Mouse (Mus musculus) heart, embryonic 14.5 days (tissue): ENCODE data around the gene Ccdc60. TPM values are rescaled to one million over a fixed set of nuclear protein-coding genes. Genes with fewer than 3 reads are reported as not detected.
A peak's percentile ranks its signal among the peaks of the same experiment; 100 is the strongest.

Experiments used
- ATAC-seq: fragments of 200-750 bp; cut with Nextera tagmentation; 2 replicates; pipeline ENCODE4 v1.8.0; 2017; ENCODE audit warnings: low read depth, moderate TSS enrichment; ENCODE audit not compliant: insufficient number of reproducible peaks, insufficient read depth, low FRiP score
- H3K27ac ChIP-seq, 2 experiments: fragments of 200-500 bp in 1 of 2; fragments of 300-500 bp in 1 of 2; sonication (generic) in 1 of 2; replicated peaks in 1 of 2; 2 replicates each; pipeline ENCODE4 v1.5.1; 2012 to 2014; ENCODE audit warnings: low read depth in 2 of 2, low read length in 2 of 2, control low read depth in 1 of 2, mild to moderate bottlenecking in 1 of 2, mixed read lengths in 1 of 2; ENCODE audit not compliant: control insufficient read depth in 1 of 2, insufficient read depth in 1 of 2
- H3K27me3 ChIP-seq: fragments of 300-500 bp; sonication (generic); 2 replicates; pipeline ENCODE4 v1.6.1; 2014; ENCODE audit warnings: mild to moderate bottlenecking, low read length, control low read depth; ENCODE audit not compliant: control insufficient read depth, insufficient read depth
- H3K36me3 ChIP-seq: fragments of 300-500 bp; sonication (generic); 2 replicates; pipeline ENCODE4 v1.6.1; 2014; ENCODE audit warnings: mild to moderate bottlenecking, control low read depth, low read length, mixed read lengths; ENCODE audit not compliant: control insufficient read depth, insufficient read depth
- H3K4me1 ChIP-seq, 2 experiments: fragments of 200-500 bp in 1 of 2; fragments of 300-500 bp in 1 of 2; sonication (generic) in 1 of 2; 2 replicates each; pipeline ENCODE4 v1.6.1; 2012 to 2014; ENCODE audit warnings: low read length in 2 of 2, control low read depth in 1 of 2, mixed read lengths in 1 of 2; ENCODE audit not compliant: control insufficient read depth in 2 of 2, insufficient read depth in 2 of 2
- H3K4me2 ChIP-seq: fragments of 300-500 bp; sonication (generic); 2 replicates; pipeline ENCODE4 v1.6.1; 2014; ENCODE audit warnings: mild to moderate bottlenecking, low read length
- H3K4me3 ChIP-seq, 2 experiments: fragments of 200-500 bp in 1 of 2; fragments of 300-500 bp in 1 of 2; sonication (generic) in 1 of 2; 2 replicates each; pipeline ENCODE4 v1.5.1; 2012 to 2014; ENCODE audit warnings: low read length in 2 of 2, mild to moderate bottlenecking in 2 of 2, control low read depth in 1 of 2, low read depth in 1 of 2, moderate library complexity in 1 of 2; ENCODE audit not compliant: control insufficient read depth in 1 of 2, insufficient read depth in 1 of 2
- H3K9ac ChIP-seq: fragments of 300-500 bp; sonication (generic); 2 replicates; pipeline ENCODE4 v1.6.1; 2014; ENCODE audit warnings: mild to moderate bottlenecking, low read length
- H3K9me3 ChIP-seq: fragments of 300-500 bp; sonication (generic); 2 replicates; pipeline ENCODE4 v1.6.1; 2016; ENCODE audit warnings: low read length, control low read depth; ENCODE audit not compliant: control insufficient read depth
- WGBS: fragments of 180-500 bp; shearing (Covaris S2); extraction: QIAGEN DNeasy Blood & Tissue Kit; methylation state at CpG from one replicate; pipeline ENCODE4 v1.1.7; 2014; 5-methylcytosine and 5-hydroxymethylcytosine counted together
- polyA plus RNA-seq: library from polyadenylated mRNA; unstranded; fragments of >200 nt; fragmentation: Nextera tagmentation; extraction: Ambion mirVana; gene quantifications from 2 replicates; pipeline ENCODE4 v1.2.1, GENCODE M21; 2014

Ccdc60 gene
- polyA plus RNA-seq, result 0.44 and 0.66 TPM in 2 replicates

DNA sequence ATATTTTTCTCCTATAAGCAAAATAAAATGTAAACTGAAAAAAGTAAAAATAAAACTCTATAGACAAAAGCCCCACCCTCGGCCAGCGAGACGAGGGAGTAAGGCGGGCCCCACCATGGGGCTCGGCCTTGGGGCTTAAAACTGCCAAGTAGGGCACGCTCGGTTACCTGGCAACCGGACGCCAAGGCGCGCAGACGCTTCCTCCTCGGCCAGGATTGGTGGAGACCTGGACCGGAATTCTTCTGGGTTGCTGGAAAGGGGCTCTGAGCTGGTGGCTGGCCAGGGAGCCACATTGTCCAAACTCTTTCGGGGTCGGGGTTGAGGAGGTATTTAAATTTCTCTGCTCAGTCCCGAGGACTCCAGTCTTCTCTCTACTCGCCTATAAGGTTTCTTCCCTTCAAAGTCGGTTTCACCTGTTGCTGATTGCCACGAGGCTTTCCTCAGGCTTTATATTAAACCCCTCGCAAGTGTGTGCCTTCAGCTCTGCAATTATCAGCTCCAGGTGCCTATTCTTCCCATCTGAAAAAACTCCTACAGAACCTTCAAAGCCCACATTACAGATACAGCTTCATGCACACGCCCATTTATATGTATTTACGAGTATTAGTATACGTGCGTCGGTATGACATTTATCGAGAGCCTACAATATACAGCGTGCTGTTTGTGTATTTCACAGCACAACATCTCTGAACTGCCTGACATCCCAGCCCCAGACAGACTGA, at the start of gene Ccdc60:
Gene Ccdc60 (minus strand): TSS at position 137 of the 722 bp plus-strand sequence.
- Histone ChIP-seq H3K9me3 (no peaks in the 10 kb centered on the region), H3K4me2 (peak within 1 kb of the TSS; percentile 66), H3K36me3 (no peaks in the 10 kb centered on the region), H3K9ac (no peak within 1 kb of the TSS), H3K27me3 (no peaks in the 10 kb centered on the region), H3K4me1 (peaks cover 9 to 12% of the 10 kb centered on the region in 2 experiments), H3K4me3 (peak within 1 kb of the TSS; percentile 10 to 25; a peak in 3 of 4 replicates), H3K27ac (0 out of 4 replicates have a peak within 1 kb of the TSS, but pooled peaks of 1 of the 2 experiments have one; percentile 6)
- ATAC-seq, result peak; percentile 68; the same call in 1 of the 2 replicates
- 8% methylated on average over 28 of the region's 28 CpGs for WGBS

DNA sequence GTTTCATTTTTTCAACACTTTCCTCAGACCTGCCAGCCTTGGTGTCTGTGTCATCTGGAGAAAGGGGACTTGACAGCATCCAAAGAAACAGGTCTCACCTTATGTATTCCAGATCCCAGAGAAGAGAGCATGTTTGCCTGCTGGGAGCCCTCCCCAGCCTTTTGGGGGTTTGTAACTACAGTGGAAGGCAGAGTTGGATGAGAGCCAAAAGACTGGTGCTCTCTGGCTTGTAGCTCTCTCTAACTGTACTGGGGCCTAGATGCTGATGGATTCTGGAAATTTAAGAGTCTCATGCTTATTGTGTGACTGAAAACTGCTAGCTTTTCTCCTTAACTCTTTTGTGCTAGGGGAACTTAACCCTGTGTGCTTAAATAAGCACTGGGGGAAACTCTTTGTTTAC, 47.4 kb upstream of the Ccdc60 start:
- H3K27ac ChIP-seq, result no peak overlapping the region
- no peaks in the 10 kb centered on the region for H3K36me3 ChIP-seq
- H3K9me3 ChIP-seq, result no peaks in the 10 kb centered on the region
- ATAC-seq, result no peak
- no peak overlapping the region for H3K4me2 ChIP-seq
- H3K4me1 ChIP-seq, result no peaks in the 10 kb centered on the region; a peak in 1 of 4 replicates
- no peak overlapping the region for H3K4me3 ChIP-seq
- H3K27me3 ChIP-seq, result no peaks in the 10 kb centered on the region
- no peak overlapping the region for H3K9ac ChIP-seq

DNA sequence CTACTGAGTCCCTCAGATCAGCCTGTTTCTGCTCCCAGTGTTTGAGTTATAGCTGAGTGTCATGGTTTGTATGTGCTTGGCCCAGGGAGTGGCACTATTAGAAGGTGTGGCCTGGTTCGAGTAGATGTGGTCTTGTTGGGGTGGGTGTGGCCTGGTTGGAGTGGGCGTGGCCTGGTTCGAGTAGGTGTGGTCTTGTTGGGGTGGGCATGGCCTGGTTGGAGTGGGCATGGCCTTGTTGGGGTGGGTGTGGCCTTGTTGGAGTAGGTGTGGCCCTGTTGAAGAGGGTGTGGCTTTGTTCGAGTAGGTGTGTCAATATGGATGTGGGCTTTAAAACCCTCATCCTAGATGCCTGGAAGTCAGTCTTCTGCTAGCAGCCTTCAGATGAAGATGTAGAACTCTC, 40.1 kb upstream of the Ccdc60 start:
- WGBS, result 81% methylated on average over 4 of the region's 4 CpGs
- Histone ChIP-seq H3K36me3 (no peaks in the 10 kb centered on the region), H3K27ac (no peak overlapping the region), H3K9me3 (no peaks in the 10 kb centered on the region), H3K27me3 (no peaks in the 10 kb centered on the region), H3K4me3 (no peak overlapping the region), H3K9ac (no peak overlapping the region), H3K4me1 (no peaks in the 10 kb centered on the region), H3K4me2 (no peak overlapping the region)
- ATAC-seq, result no peak

DNA sequence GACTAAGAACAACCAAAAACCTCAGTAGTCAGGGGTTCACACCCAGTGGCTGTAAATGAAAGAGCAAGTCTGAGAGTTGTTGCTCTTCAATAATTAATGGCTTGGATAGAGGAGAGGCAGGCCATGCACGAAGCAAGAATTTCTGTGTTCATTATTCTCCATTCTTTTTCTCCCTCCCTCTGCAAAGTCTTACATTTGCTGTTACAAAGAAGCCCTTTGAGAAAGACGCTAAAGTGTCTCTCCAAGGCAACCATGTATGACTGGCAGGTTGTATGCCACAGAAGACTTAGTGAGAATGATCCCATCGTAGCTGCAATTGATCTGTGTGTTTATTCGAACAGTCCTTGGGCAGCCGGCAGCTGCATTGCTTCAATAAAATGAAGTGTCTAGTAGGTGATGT, 34.6 kb upstream of the Ccdc60 start:
- Histone ChIP-seq H3K4me3 (no peak overlapping the region), H3K4me2 (no peak overlapping the region), H3K27me3 (peaks cover 3% of the 10 kb centered on the region; the same call in 1 of the 2 replicates), H3K9me3 (no peaks in the 10 kb centered on the region), H3K9ac (no peak overlapping the region), H3K4me1 (no peaks in the 10 kb centered on the region), H3K36me3 (no peaks in the 10 kb centered on the region), H3K27ac (no peak overlapping the region)
- WGBS, result 76% methylated on average over 5 of the region's 5 CpGs
- no peak for ATAC-seq

DNA sequence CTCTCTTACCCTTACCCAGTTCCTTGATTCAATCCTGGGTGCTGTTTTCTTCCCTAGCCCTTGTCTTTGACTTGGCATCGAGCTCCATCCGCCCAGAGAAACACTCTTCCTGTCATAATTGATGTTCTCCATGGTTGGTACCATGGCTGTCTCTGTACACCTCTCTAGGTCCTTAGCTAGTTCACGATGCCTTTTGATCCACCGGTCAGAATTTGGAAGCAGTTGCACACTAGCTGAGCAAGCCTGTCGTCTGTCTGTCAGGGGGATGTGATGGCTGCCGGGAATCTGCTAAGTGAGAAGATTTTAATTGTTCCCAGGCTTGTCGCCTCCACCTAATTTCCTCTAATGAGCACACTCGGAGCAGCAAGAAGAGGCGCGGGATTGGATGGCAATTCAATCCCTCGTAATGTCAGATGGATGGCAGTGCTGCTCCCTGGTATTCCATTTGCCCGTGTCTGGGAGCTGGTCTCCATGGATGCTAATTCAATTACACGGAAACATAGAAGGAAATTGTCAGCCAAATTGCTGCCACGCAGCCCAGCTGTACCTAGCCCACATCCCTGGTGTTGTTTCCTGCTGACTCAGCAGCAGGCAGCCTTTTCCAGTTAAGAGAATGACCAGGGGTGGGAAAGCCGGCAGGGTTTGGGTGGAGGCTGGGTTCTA, 33.7 kb upstream of the Ccdc60 start:
- 54% methylated on average over 15 of the region's 15 CpGs for whole genome bisulfite sequencing
- no peak overlapping the region for H3K9ac ChIP-seq
- H3K4me2 ChIP-seq, result no peak overlapping the region
- no peaks in the 10 kb centered on the region for H3K36me3 ChIP-seq
- ATAC-seq, result no peak
- H3K27me3 ChIP-seq, result peaks cover 3% of the 10 kb centered on the region; the same call in 1 of the 2 replicates
- no peak overlapping the region for H3K4me3 ChIP-seq
- no peak overlapping the region for H3K27ac ChIP-seq
- H3K4me1 ChIP-seq, result no peaks in the 10 kb centered on the region
- no peaks in the 10 kb centered on the region for H3K9me3 ChIP-seq

DNA sequence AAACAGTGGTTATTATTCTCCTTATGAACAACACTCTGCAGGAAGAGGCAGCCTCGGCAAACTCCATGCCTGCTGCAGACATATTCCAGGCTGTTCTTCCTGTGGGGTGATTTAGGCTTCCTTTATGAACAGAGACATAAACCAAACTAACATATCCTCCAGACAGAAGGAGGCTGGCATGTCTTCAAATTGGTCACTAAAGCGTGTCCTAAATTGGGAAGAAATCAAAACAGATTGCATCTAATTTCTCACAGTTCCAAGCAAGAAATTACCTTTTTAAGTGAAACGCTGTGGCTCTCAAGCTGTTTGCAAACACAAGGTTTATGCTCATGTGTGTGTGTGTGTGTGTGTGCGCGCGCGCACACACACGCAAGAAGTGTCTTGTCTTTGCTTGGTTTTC, 24.9 kb upstream of the Ccdc60 start:
- H3K9me3 ChIP-seq, result no peaks in the 10 kb centered on the region
- no peak overlapping the region for H3K4me3 ChIP-seq
- no peak overlapping the region for H3K4me2 ChIP-seq
- peaks cover 6 to 10% of the 10 kb centered on the region in 2 experiments; a peak in 3 of 4 replicates for H3K4me1 ChIP-seq
- H3K27ac ChIP-seq, result no peak overlapping the region
- no peak overlapping the region for H3K9ac ChIP-seq
- H3K36me3 ChIP-seq, result no peaks in the 10 kb centered on the region
- ATAC-seq, result no peak
- WGBS, result 92% methylated on average over 8 of the region's 8 CpGs
- H3K27me3 ChIP-seq, result no peaks in the 10 kb centered on the region

DNA sequence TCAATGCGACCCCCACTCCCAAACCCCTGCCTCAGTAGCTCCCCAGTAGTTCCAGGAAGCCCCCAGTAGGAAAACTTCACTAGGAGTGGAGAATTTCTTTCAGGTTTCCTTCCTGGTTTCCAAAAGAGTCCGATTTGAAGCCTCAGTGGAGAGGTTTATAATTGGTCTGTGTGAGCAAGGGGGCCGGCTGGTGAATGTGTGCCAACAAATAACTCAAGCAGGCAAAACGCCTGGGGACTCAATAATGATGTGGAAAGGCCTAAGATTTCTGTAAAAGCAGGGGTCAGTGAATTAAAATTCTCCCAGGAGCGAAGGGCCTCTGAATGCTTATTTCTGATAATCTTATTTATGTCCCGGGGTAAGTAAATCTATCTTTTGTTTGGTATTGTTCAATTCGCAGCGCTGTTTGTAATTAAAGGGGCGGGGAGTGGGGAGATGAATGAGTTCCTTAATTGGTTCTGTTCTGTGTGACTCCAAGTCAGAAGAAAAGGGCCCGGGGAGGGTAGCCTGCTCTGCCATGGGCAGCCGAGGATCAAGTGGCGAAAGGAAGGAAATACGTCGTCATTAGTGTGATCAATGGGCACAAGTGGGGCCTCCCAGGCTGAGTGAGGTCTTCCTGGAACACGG, 23.4 kb upstream of the Ccdc60 start:
- Histone ChIP-seq H3K4me2 (no peak overlapping the region), H3K27ac (no peak overlapping the region), H3K9ac (no peak overlapping the region), H3K27me3 (no peaks in the 10 kb centered on the region), H3K4me1 (peaks cover 6 to 10% of the 10 kb centered on the region in 2 experiments; a peak in 3 of 4 replicates), H3K9me3 (no peaks in the 10 kb centered on the region), H3K36me3 (no peaks in the 10 kb centered on the region), H3K4me3 (no peak overlapping the region)
- no peak for ATAC-seq
- 77% methylated on average over 15 of the region's 15 CpGs for WGBS
